Mouse (Mus musculus) CH12.LX (cell line): Measurements from ENCODE around the gene Stat5b. TPM values are rescaled to one million over a fixed set of nuclear protein-coding genes. Genes with fewer than 3 reads are reported as not detected.

ENCODE experiments used
- DNase-seq: peaks from one replicate; pipeline ENCODE4 v3.0.0-alpha.2; 2013; ENCODE audit errors: extremely low read depth
- H3K27ac ChIP-seq: 2 replicates; pipeline ENCODE4 v1.5.1; 2012; ENCODE audit warnings: low read depth, mild to moderate bottlenecking, control low read depth, moderate library complexity; ENCODE audit not compliant: insufficient read depth
- H3K27me3 ChIP-seq: replicated peaks from 2 replicates; pipeline ENCODE3; 2012; ENCODE audit warnings: inconsistent platforms
- H3K36me3 ChIP-seq, 2 experiments: replicated peaks in 1 of 2; 2 replicates each; pipeline versions ENCODE3 to v1.6.1; 2012; ENCODE audit warnings: inconsistent platforms in 1 of 2, low read length in 1 of 2, mild to moderate bottlenecking in 1 of 2, mixed read lengths in 1 of 2, moderate library complexity in 1 of 2; ENCODE audit not compliant: control insufficient read depth in 1 of 2, insufficient read depth in 1 of 2
- H3K4me1 ChIP-seq, 2 experiments: 2 replicates each; pipeline ENCODE4 v1.6.1; 2012; ENCODE audit warnings: inconsistent platforms in 1 of 2, moderate library complexity in 1 of 2; ENCODE audit not compliant: insufficient read depth in 2 of 2, control insufficient read depth in 1 of 2
- H3K4me2 ChIP-seq: 2 replicates; pipeline ENCODE4 v1.6.1; 2012; ENCODE audit warnings: low read depth, mild to moderate bottlenecking, control low read depth; ENCODE audit not compliant: poor library complexity, insufficient read depth, severe bottlenecking
- H3K4me3 ChIP-seq, 3 experiments: fragments of 150-350 bp in 1 of 3; sonication (generic) in 1 of 3; replicated peaks in 1 of 3; 2 replicates each; pipeline versions ENCODE3 to v1.5.1; 2011 to 2012; ENCODE audit warnings: low read depth in 2 of 3, low read length in 2 of 3, mild to moderate bottlenecking in 2 of 3, moderate library complexity in 2 of 3, control low read depth in 1 of 3, improper control_type of control experiment in 1 of 3, inconsistent platforms in 1 of 3, mixed read lengths in 1 of 3; ENCODE audit not compliant: poor library complexity in 1 of 3
- H3K79me2 ChIP-seq: replicated peaks from 2 replicates; pipeline ENCODE4 v1.6.1; 2012; ENCODE audit warnings: mild to moderate bottlenecking, moderate library complexity; ENCODE audit not compliant: control insufficient read depth, poor library complexity, insufficient read depth, severe bottlenecking; ENCODE audit errors: extremely low read depth
- H3K9ac ChIP-seq: 2 replicates; pipeline ENCODE4 v1.6.1; 2012; ENCODE audit warnings: low read depth, mild to moderate bottlenecking, control low read depth, moderate library complexity; ENCODE audit not compliant: insufficient read depth
- H3K9me3 ChIP-seq: replicated peaks from 2 replicates; pipeline ENCODE3; 2012; ENCODE audit warnings: low read length, inconsistent platforms, mixed read lengths
- BHLHE40 ChIP-seq: IDR thresholded peaks from 2 replicates; pipeline ENCODE4 v1.6.1; 2011; ENCODE audit warnings: mild to moderate bottlenecking, low read depth, low read length, improper control_type of control experiment
- CHD1 ChIP-seq: IDR thresholded peaks from 2 replicates; pipeline ENCODE4 v1.6.1; 2012; ENCODE audit warnings: low read depth, low read length, improper control_type of control experiment, inconsistent platforms
- CTCF ChIP-seq, 2 experiments: IDR thresholded peaks in 1 of 2; conservative IDR thresholded peaks in 1 of 2; 2 replicates each; pipeline ENCODE4 v1.5.1; 2011 to 2012; ENCODE audit warnings: low read depth in 2 of 2, low read length in 2 of 2, improper control_type of control experiment in 1 of 2, inconsistent platforms in 1 of 2, mild to moderate bottlenecking in 1 of 2, moderate library complexity in 1 of 2
- E2F4 ChIP-seq: IDR thresholded peaks from 2 replicates; pipeline ENCODE4 v1.6.1; 2011; ENCODE audit warnings: low read depth, low read length, improper control_type of control experiment; ENCODE audit not compliant: insufficient replicate concordance
- JUND ChIP-seq: conservative IDR thresholded peaks from 2 replicates; pipeline ENCODE4 v1.6.1; 2011; ENCODE audit warnings: low read depth, low read length, improper control_type of control experiment
- MAZ ChIP-seq: IDR thresholded peaks from 2 replicates; pipeline ENCODE4 v1.6.1; 2012; ENCODE audit warnings: low read depth, mild to moderate bottlenecking, inconsistent platforms, low read length, improper control_type of control experiment, moderate library complexity
- MXI1 ChIP-seq: IDR thresholded peaks from 2 replicates; pipeline ENCODE4 v1.6.1; 2011; ENCODE audit warnings: mild to moderate bottlenecking, low read depth, low read length, improper control_type of control experiment
- POLR2AphosphoS2 ChIP-seq: IDR thresholded peaks from 2 replicates; pipeline ENCODE4 v1.6.1; 2011; ENCODE audit warnings: low read depth, low read length, improper control_type of control experiment
- RCOR1 ChIP-seq: conservative IDR thresholded peaks from 2 replicates; pipeline ENCODE4 v1.6.1; 2012; ENCODE audit warnings: low read depth, mild to moderate bottlenecking, inconsistent platforms, low read length, improper control_type of control experiment
- SIN3A ChIP-seq: IDR thresholded peaks from 2 replicates; pipeline ENCODE4 v1.6.1; 2012; ENCODE audit warnings: low read length, improper control_type of control experiment, inconsistent platforms
- SMC3 ChIP-seq: IDR thresholded peaks from 2 replicates; pipeline ENCODE4 v1.6.1; 2011; ENCODE audit warnings: low read depth, low read length, improper control_type of control experiment
- TBP ChIP-seq: conservative IDR thresholded peaks from 2 replicates; pipeline ENCODE4 v1.6.1; 2011; ENCODE audit warnings: low read depth, low read length, improper control_type of control experiment
- TCF12 ChIP-seq: IDR thresholded peaks from 2 replicates; pipeline ENCODE4 v1.6.1; 2014; ENCODE audit warnings: low read depth, mild to moderate bottlenecking, inconsistent platforms, low read length, improper control_type of control experiment
- USF1 ChIP-seq: IDR thresholded peaks from 2 replicates; pipeline ENCODE4 v1.6.1; 2014; ENCODE audit warnings: low read depth, mild to moderate bottlenecking, inconsistent platforms, low read length, improper control_type of control experiment
- ZKSCAN1 ChIP-seq: IDR thresholded peaks from 2 replicates; pipeline ENCODE4 v1.6.1; 2012; ENCODE audit warnings: low read depth, inconsistent platforms, low read length, improper control_type of control experiment, borderline replicate concordance
- ZNF384 ChIP-seq: IDR thresholded peaks from 2 replicates; pipeline ENCODE4 v1.6.1; 2012; ENCODE audit warnings: low read depth, low read length, improper control_type of control experiment, inconsistent platforms
- dilution Hi-C: fragments of 300-500 bp; cut with MboI; formaldehyde crosslinking; loops from 2 replicates; pipeline ENCODE4 v1.14.3; 2020; ENCODE audit warnings: low sequenced_read_pairs; ENCODE audit not compliant: extremely low pct_unique_long_range_greater_than_20kb, extremely low pct_ligation_motif_present
- in situ Hi-C: fragments of 300-500 bp; cut with MboI; formaldehyde crosslinking; loops from 3 replicates; pipeline ENCODE4 v1.14.3; 2019; ENCODE audit warnings: low sequenced_read_pairs, low pct_ligation_motif_present, low pct_unique_long_range_greater_than_20kb, mixed read lengths
- polyA plus RNA-seq: library from polyadenylated mRNA; unstranded; fragments of >175 nt; gene quantifications from 2 replicates; pipeline ENCODE4 v1.2.1, GENCODE M21; 2012; ENCODE audit warnings: low read depth; ENCODE audit not compliant: insufficient read length
- total RNA-seq, 2 experiments: library from RNA; depleted of rRNA; stranded (reverse); fragments of 300-350 nt in 1 of 2; fragments of >200 nt in 1 of 2; gene quantifications; 2 replicates each; pipeline ENCODE4 v1.2.3; 2012 to 2014

The Stat5b gene
- total and polyA plus RNA-seq, 3 experiments = 11.4 to 24.4 (median 14.0) TPM

DNA sequence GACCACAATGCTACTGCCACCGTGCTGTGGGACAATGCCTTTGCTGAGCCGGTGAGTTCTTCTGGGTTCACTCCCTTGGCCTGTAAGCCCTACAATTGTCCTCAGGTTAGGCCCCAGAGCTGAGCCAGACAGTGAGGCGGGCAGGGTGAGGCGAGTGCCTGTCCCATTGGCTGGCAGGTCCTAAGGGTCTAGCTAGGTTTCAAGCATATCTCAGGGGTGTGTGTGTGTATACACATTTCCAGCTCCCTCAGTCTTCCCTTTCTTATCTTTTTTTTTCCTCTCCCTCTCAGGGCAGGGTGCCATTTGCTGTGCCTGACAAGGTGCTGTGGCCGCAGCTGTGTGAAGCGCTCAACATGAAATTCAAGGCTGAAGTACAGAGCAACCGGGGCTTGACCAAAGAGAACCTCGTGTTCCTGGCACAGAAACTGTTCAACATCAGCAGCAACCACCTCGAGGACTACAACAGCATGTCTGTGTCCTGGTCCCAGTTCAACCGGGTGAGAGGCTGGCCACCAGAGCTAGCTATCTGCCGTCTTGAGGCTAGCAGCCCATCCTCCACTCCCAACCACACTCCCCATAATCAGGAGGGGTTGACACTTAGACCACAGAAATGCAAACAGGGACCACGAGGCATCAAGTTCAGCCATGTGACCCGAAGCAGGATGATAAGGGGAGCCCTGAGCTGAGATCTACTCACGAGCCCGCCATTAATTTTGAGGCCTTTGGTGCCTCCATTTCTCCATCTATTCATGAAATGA is 29.0 kb upstream of the Stat5b start:
- H3K9ac ChIP-seq = no peak overlapping the region
- H3K4me2 ChIP-seq = no peak overlapping the region
- no peaks in the 10 kb centered on the region for H3K27me3 ChIP-seq
- TF ChIP-seq TBP (no peak), CTCF (conservative IDR thresholded peaks at IDR 0.05 in 1 of 2, IDR thresholded peaks at IDR 0.05 in 1 of 2; ENCODE audit: low read depth in 2 of 2, low read length in 2 of 2) (no peak), JUND (no peak)
- H3K27ac ChIP-seq = no peak overlapping the region
- dilution Hi-C loops (no loop called here), in situ Hi-C loops (loop anchor here (5.0 kb wide), 1 partner anchor 178 kb away; no protein-coding TSS in a partner anchor)
- no peaks in the 10 kb centered on the region for H3K79me2 ChIP-seq
- no peaks in the 10 kb centered on the region for H3K4me1 ChIP-seq
- DNase-seq = no peak
- peaks cover 58 to 88% of the 10 kb centered on the region in 2 experiments for H3K36me3 ChIP-seq
- peaks cover 3% of the 10 kb centered on the region for H3K9me3 ChIP-seq
- no peak overlapping the region for H3K4me3 ChIP-seq

DNA sequence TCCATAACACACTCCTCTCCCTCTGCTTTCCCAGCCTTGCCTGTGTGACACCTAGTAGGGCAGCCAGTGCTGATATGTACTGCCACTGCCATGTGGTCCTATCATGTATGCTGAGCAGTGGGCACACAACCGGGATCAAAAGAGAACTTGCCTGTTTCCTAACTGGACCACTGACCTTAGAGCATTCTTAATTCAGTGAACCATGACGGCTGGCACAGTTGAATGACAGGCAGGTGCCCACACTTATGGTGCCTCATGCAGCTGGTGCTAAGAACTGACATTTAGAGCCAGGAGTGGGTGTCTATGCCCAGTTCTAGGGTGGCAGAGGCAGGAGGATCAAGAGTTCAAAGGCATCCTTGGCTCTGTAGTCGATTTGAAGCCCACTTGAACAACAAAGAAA is 25.2 kb upstream of the Stat5b start:
- no peaks in the 10 kb centered on the region for H3K27me3 ChIP-seq
- TF ChIP-seq USF1 = no peak
- no peak for TF ChIP-seq CTCF (conservative IDR thresholded peaks at IDR 0.05 in 1 of 2, IDR thresholded peaks at IDR 0.05 in 1 of 2; ENCODE audit: low read depth in 2 of 2, low read length in 2 of 2)
- TF ChIP-seq ZNF384 = no peak
- no peak for TF ChIP-seq POLR2AphosphoS2
- no peak for TF ChIP-seq TCF12
- TF ChIP-seq MXI1 = no peak
- TF ChIP-seq CHD1 = no peak
- no peak for TF ChIP-seq ZKSCAN1
- TF ChIP-seq SIN3A = no peak
- no peak for TF ChIP-seq E2F4
- TF ChIP-seq BHLHE40 = no peak
- TF ChIP-seq, all 38 proteins: peak for 0
- Histone ChIP-seq H3K4me2 (no peak overlapping the region), H3K9me3 (peaks cover 3% of the 10 kb centered on the region), H3K4me3 (no peak overlapping the region), H3K36me3 (peaks cover 44 to 79% of the 10 kb centered on the region in 2 experiments), H3K27ac (no peak overlapping the region), H3K79me2 (no peaks in the 10 kb centered on the region), H3K4me1 (no peaks in the 10 kb centered on the region), H3K9ac (no peak overlapping the region)
- dilution Hi-C loops = no loop called here
- in situ Hi-C loops = no loop called here
- no peak for DNase-seq

DNA sequence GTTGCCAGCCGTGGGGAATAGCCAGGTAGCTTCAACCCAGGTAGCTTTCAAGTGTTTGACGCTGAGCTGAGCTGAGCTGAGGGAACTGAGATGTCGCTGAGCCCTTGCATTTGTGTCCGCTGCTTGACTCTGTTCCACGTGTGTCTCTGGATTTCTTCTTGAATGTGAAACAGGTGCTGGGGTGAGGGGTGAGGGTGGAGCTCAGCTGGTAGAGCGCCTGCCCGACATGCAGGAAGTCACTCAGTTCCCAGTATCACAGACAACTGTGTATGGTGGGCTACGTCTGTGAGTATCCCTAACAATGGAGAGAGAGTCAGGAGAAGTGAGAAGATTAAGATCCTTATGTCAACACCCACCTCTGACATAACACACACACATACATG is 20.4 kb upstream of the Stat5b start:
- in situ Hi-C loops (no loop called here), dilution Hi-C loops (no loop called here)
- DNase-seq = no peak
- Histone ChIP-seq H3K9me3 (no peaks in the 10 kb centered on the region), H3K9ac (no peak overlapping the region), H3K36me3 (peaks cover 27 to 64% of the 10 kb centered on the region in 2 experiments), H3K79me2 (no peaks in the 10 kb centered on the region), H3K27me3 (no peaks in the 10 kb centered on the region), H3K4me3 (no peak overlapping the region), H3K4me2 (no peak overlapping the region), H3K4me1 (no peaks in the 10 kb centered on the region), H3K27ac (no peak overlapping the region)
- TF ChIP-seq RCOR1 (no peak), SMC3 (no peak), MAZ (no peak)
